Mouse (Mus musculus): ENCODE data around the gene Cops7a. TPM values are rescaled to one million over a fixed set of nuclear protein-coding genes. Genes with fewer than 3 reads are reported as not detected.
A peak's percentile ranks its signal among the peaks of the same experiment; 100 is the strongest.

Gene Cops7a
- polyA plus RNA-seq (2015; fragmentation: Nextera tagmentation; extraction: Ambion mirVana) = 144 and 150 TPM in 2 replicates

GRCm38 (mm10) chr6:124965088-124965719 is at the start of gene Cops7a:
Cops7a (minus strand) TSS chr6:124965538.
- H3K9me3 ChIP-seq (replicated peaks) = no peaks in the 10 kb centered on the region
- H3K27me3 ChIP-seq = no peaks in the 10 kb centered on the region
- H3K36me3 ChIP-seq = peaks cover 23% of the 10 kb centered on the region
- peak; percentile 94 for ATAC-seq (ENCODE audit: insufficient number of reproducible peaks, low FRiP score, low TSS enrichment, low read depth)
- peak within 1 kb of the TSS; percentile 88 for H3K4me2 ChIP-seq (replicated peaks)
- H3K4me3 ChIP-seq (replicated peaks) = peak within 1 kb of the TSS; percentile 84
- peak within 1 kb of the TSS; percentile 90 for H3K9ac ChIP-seq
- under 1% methylated on average over 68 of the region's 68 CpGs for WGBS
- H3K4me1 ChIP-seq = peaks cover 10% of the 10 kb centered on the region
- H3K27ac ChIP-seq (replicated peaks) = peak within 1 kb of the TSS; percentile 94

- Histone ChIP-seq H3K27ac (replicated peaks) (peak overlapping the region; percentile 99), H3K4me1 (peaks cover 38% of the 10 kb centered on the region), H3K27me3 (no peaks in the 10 kb centered on the region), H3K4me3 (replicated peaks) (peak overlapping the region; percentile 82), H3K36me3 (peaks cover 34% of the 10 kb centered on the region), H3K4me2 (replicated peaks) (peak overlapping the region; percentile 84), H3K9me3 (replicated peaks) (no peaks in the 10 kb centered on the region), H3K9ac (peak overlapping the region; percentile 93)
- ATAC-seq (ENCODE audit: insufficient number of reproducible peaks, low FRiP score, low TSS enrichment, low read depth) = peak; percentile 88
- WGBS = under 1% methylated on average over 55 of the region's 78 CpGs
Observed at GRCm38 (mm10) chr6:125009181-125010073, 44.1 kb upstream of the Cops7a start.

GRCm38 (mm10) chr6:125009129-125009180 is 43.6 kb upstream of the Cops7a start, which contains the start of gene Zfp384:
Zfp384 (plus strand) TSS chr6:125009145.
- 0% methylated on average over 2 of the region's 3 CpGs for WGBS
- peak within 1 kb of the TSS; percentile 99 for H3K27ac ChIP-seq (replicated peaks)
- peaks cover 38% of the 10 kb centered on the region for H3K4me1 ChIP-seq
- peaks cover 30% of the 10 kb centered on the region for H3K36me3 ChIP-seq
- H3K9ac ChIP-seq = peak within 1 kb of the TSS; percentile 93
- H3K4me3 ChIP-seq (replicated peaks) = peak within 1 kb of the TSS; percentile 82
- no peaks in the 10 kb centered on the region for H3K27me3 ChIP-seq
- peak within 1 kb of the TSS; percentile 84 for H3K4me2 ChIP-seq (replicated peaks)
- ATAC-seq (ENCODE audit: insufficient number of reproducible peaks, low FRiP score, low TSS enrichment, low read depth) = no peak
- H3K9me3 ChIP-seq (replicated peaks) = no peaks in the 10 kb centered on the region

- Histone ChIP-seq H3K4me3 (replicated peaks) (peak overlapping the region; percentile 82), H3K4me2 (replicated peaks) (peak overlapping the region; percentile 84), H3K4me1 (peaks cover 38% of the 10 kb centered on the region), H3K9ac (peak overlapping the region; percentile 93), H3K36me3 (peaks cover 27% of the 10 kb centered on the region), H3K9me3 (replicated peaks) (no peaks in the 10 kb centered on the region), H3K27me3 (no peaks in the 10 kb centered on the region), H3K27ac (replicated peaks) (peak overlapping the region; percentile 99)
- WGBS = under 1% methylated on average over 32 of the region's 34 CpGs
- peak; percentile 98 for ATAC-seq (ENCODE audit: insufficient number of reproducible peaks, low FRiP score, low TSS enrichment, low read depth)
Observed at GRCm38 (mm10) chr6:125008586-125009128, 43.3 kb upstream of the Cops7a start.

GRCm38 (mm10) chr6:125008060-125008459 is 42.7 kb upstream of the Cops7a start:
- no peak for ATAC-seq (ENCODE audit: insufficient number of reproducible peaks, low FRiP score, low TSS enrichment, low read depth)
- Histone ChIP-seq H3K27me3 (no peaks in the 10 kb centered on the region), H3K36me3 (peaks cover 22% of the 10 kb centered on the region), H3K9ac (peak overlapping the region; percentile 24; the same call in 1 of the 2 replicates), H3K27ac (replicated peaks) (peak overlapping the region; percentile 99), H3K4me1 (peaks cover 38% of the 10 kb centered on the region), H3K9me3 (replicated peaks) (no peaks in the 10 kb centered on the region), H3K4me3 (replicated peaks) (peak overlapping the region; percentile 82), H3K4me2 (replicated peaks) (peak overlapping the region; percentile 80)
- WGBS = 40% methylated on average over 13 of the region's 13 CpGs

- no peaks in the 10 kb centered on the region for H3K9me3 ChIP-seq (replicated peaks)
- H3K4me2 ChIP-seq (replicated peaks) = no peak overlapping the region
- H3K36me3 ChIP-seq = no peaks in the 10 kb centered on the region
- 23% methylated on average over 3 of the region's 3 CpGs for WGBS
- ATAC-seq (ENCODE audit: insufficient number of reproducible peaks, low FRiP score, low TSS enrichment, low read depth) = no peak
- no peak overlapping the region for H3K4me3 ChIP-seq (replicated peaks)
- H3K9ac ChIP-seq = no peak overlapping the region
- H3K4me1 ChIP-seq = peaks cover 31% of the 10 kb centered on the region
- H3K27ac ChIP-seq (replicated peaks) = peak overlapping the region; percentile 40; the same call in 1 of the 2 replicates
- peaks cover 15% of the 10 kb centered on the region for H3K27me3 ChIP-seq
Observed at GRCm38 (mm10) chr6:125005086-125005485, 39.7 kb upstream of the Cops7a start.

- no peak for ATAC-seq (ENCODE audit: insufficient number of reproducible peaks, low FRiP score, low TSS enrichment, low read depth)
- H3K9ac ChIP-seq = no peak overlapping the region
- WGBS = 58% methylated on average over 3 of the region's 3 CpGs
- H3K4me1 ChIP-seq = peaks cover 37% of the 10 kb centered on the region
- no peak overlapping the region for H3K27ac ChIP-seq (replicated peaks)
- no peaks in the 10 kb centered on the region for H3K9me3 ChIP-seq (replicated peaks)
- H3K36me3 ChIP-seq = no peaks in the 10 kb centered on the region
- no peak overlapping the region for H3K4me2 ChIP-seq (replicated peaks)
- H3K4me3 ChIP-seq (replicated peaks) = no peak overlapping the region
- H3K27me3 ChIP-seq = peaks cover 28% of the 10 kb centered on the region
Observed at GRCm38 (mm10) chr6:125003706-125004105, 38.4 kb upstream of the Cops7a start.

GRCm38 (mm10) chr6:124999546-124999945 is 34.2 kb upstream of the Cops7a start:
- ATAC-seq (ENCODE audit: insufficient number of reproducible peaks, low FRiP score, low TSS enrichment, low read depth) = no peak
- WGBS = 29% methylated on average over 10 of the region's 10 CpGs
- H3K36me3 ChIP-seq = no peaks in the 10 kb centered on the region
- H3K27me3 ChIP-seq = peaks cover 63% of the 10 kb centered on the region
- H3K27ac ChIP-seq (replicated peaks) = no peak overlapping the region
- no peak overlapping the region for H3K9ac ChIP-seq
- H3K9me3 ChIP-seq (replicated peaks) = no peaks in the 10 kb centered on the region
- no peak overlapping the region for H3K4me3 ChIP-seq (replicated peaks)
- no peak overlapping the region for H3K4me2 ChIP-seq (replicated peaks)
- H3K4me1 ChIP-seq = peaks cover 45% of the 10 kb centered on the region

GRCm38 (mm10) chr6:124999091-124999490 is 33.8 kb upstream of the Cops7a start:
- Histone ChIP-seq H3K4me1 (peaks cover 45% of the 10 kb centered on the region), H3K4me3 (replicated peaks) (no peak overlapping the region), H3K9me3 (replicated peaks) (no peaks in the 10 kb centered on the region), H3K27me3 (peaks cover 67% of the 10 kb centered on the region), H3K9ac (no peak overlapping the region), H3K27ac (replicated peaks) (no peak overlapping the region), H3K4me2 (replicated peaks) (no peak overlapping the region), H3K36me3 (no peaks in the 10 kb centered on the region)
- no peak for ATAC-seq (ENCODE audit: insufficient number of reproducible peaks, low FRiP score, low TSS enrichment, low read depth)
- 28% methylated on average over 14 of the region's 14 CpGs for WGBS

GRCm38 (mm10) chr6:124998066-124998465 is 32.7 kb upstream of the Cops7a start:
- peak overlapping the region; percentile 65 for H3K4me3 ChIP-seq (replicated peaks)
- peaks cover 48% of the 10 kb centered on the region for H3K4me1 ChIP-seq
- ATAC-seq (ENCODE audit: insufficient number of reproducible peaks, low FRiP score, low TSS enrichment, low read depth) = no peak
- 7% methylated on average over 8 of the region's 8 CpGs for WGBS
- no peak overlapping the region for H3K27ac ChIP-seq (replicated peaks)
- H3K9ac ChIP-seq = no peak overlapping the region
- no peaks in the 10 kb centered on the region for H3K36me3 ChIP-seq
- peak overlapping the region; percentile 100 for H3K4me2 ChIP-seq (replicated peaks)
- no peaks in the 10 kb centered on the region for H3K9me3 ChIP-seq (replicated peaks)
- H3K27me3 ChIP-seq = peaks cover 75% of the 10 kb centered on the region

All from embryonic facial prominence, embryonic 15.5 days (tissue).